Mouse (Mus musculus) E14TG2a.4 (cell line): ENCODE data around the gene Elp5.
"Not testable (repeated sequence)": the region's sequence is repeated elsewhere in the genome, so short reads cannot be mapped to it uniquely, and the experiment has no call there.

ENCODE experiments used
- H3K27me3 ChIP-seq: 2 replicates; pipeline ENCODE4 v1.6.1; 2014; ENCODE audit warnings: low read length, control low read depth; ENCODE audit not compliant: insufficient read depth
- H3K36me3 ChIP-seq: 2 replicates; pipeline ENCODE4 v1.6.1; 2014; ENCODE audit warnings: low read length, control low read depth; ENCODE audit not compliant: insufficient read depth
- H3K4me1 ChIP-seq: replicated peaks from 2 replicates; pipeline ENCODE4 v1.6.1; 2014; ENCODE audit warnings: low read depth, low read length, control low read depth
- H3K4me3 ChIP-seq: replicated peaks from 2 replicates; pipeline ENCODE4 v1.5.1; 2014; ENCODE audit warnings: mild to moderate bottlenecking, low read length
- H3K9me3 ChIP-seq: 2 replicates; pipeline ENCODE4 v1.6.1; 2014; ENCODE audit warnings: low read length, control low read depth
- CTCF ChIP-seq: conservative IDR thresholded peaks from 2 replicates; pipeline ENCODE4 v1.5.1; 2014; ENCODE audit warnings: low read length
- NANOG ChIP-seq: IDR thresholded peaks from 2 replicates; pipeline ENCODE4 v1.6.1; 2014; ENCODE audit warnings: borderline replicate concordance, low read length, mixed read lengths
- POU5F1 ChIP-seq: IDR thresholded peaks from 2 replicates; pipeline ENCODE4 v1.6.1; 2014; ENCODE audit warnings: low read length, borderline replicate concordance

Elp5 gene

DNA sequence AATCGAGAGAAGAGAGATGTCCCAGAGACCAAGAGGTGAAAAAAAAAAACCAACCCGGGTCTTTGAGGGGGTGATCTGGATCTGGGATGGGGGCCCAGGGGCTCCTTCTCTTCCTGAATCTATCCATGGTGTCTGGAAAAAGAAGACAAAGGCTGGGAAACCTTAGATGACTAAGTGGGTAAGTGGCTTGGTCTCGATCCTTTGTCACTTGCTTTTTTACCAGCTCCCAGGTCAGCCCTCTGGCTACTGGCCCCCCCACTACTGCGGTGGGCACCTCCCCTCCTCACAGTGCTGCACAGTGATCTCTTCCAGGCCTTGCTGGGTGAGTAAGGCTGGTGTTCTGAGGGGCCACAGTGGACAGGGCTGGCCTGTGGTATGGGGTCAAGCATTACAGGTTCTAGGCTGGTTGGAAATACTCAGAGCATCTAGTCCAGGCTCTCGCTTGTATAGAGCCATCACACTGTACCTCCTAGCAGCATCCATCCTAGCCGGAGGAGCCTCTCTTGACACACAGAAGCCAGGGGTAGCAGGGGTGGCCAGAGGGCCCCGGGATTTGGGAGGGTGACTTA, 35.0 kb upstream of the Elp5 start:
- peaks cover 9% of the 10 kb centered on the region for H3K27me3 ChIP-seq
- H3K4me1 ChIP-seq: peaks cover 66% of the 10 kb centered on the region
- H3K36me3 ChIP-seq: peaks cover 21% of the 10 kb centered on the region
- no peak overlapping the region for H3K4me3 ChIP-seq
- no peak for TF ChIP-seq POU5F1
- TF ChIP-seq NANOG: no peak
- no peak for TF ChIP-seq CTCF
- H3K9me3 ChIP-seq: no peaks in the 10 kb centered on the region

DNA sequence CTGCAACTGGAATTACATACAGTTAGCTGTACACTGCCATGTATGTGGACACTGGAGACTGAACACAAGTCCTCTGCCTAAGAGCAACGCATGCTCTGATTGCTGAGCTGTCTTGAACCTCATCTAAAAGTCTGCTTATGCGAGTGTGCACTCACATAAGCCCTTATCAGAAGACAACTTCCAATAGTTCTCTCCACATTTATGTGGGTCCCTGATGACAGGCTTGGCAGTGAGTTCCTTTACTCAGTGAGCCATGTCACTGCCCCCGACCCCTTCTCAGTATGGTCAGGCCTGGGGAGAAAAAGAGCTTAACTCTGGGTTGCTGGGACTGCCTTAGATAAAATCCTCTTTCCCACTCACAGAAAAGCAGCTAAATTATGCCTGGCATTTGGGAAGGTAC, 34.4 kb upstream of the Elp5 start, which contains the start of gene Dlg4:
Gene Dlg4, plus strand, starts transcription at position 274 of the 400 bp plus-strand sequence.
- peaks cover 72% of the 10 kb centered on the region for H3K4me1 ChIP-seq
- H3K9me3 ChIP-seq: no peaks in the 10 kb centered on the region
- no peak for TF ChIP-seq POU5F1
- no peak for TF ChIP-seq CTCF
- TF ChIP-seq NANOG: no peak
- peaks cover 27% of the 10 kb centered on the region for H3K36me3 ChIP-seq
- peaks cover 5% of the 10 kb centered on the region; the same call in 1 of the 2 replicates for H3K27me3 ChIP-seq
- no peak within 1 kb of the TSS for H3K4me3 ChIP-seq

- not testable (repeated sequence) for H3K9me3 ChIP-seq, H3K4me3 ChIP-seq, H3K27me3 ChIP-seq
- peaks cover 77% of the 10 kb centered on the region for H3K4me1 ChIP-seq
- peaks cover 32% of the 10 kb centered on the region for H3K36me3 ChIP-seq
Observed at GRCm38 (mm10) chr11:70016177-70016576, 33.9 kb upstream of the Elp5 start.

DNA sequence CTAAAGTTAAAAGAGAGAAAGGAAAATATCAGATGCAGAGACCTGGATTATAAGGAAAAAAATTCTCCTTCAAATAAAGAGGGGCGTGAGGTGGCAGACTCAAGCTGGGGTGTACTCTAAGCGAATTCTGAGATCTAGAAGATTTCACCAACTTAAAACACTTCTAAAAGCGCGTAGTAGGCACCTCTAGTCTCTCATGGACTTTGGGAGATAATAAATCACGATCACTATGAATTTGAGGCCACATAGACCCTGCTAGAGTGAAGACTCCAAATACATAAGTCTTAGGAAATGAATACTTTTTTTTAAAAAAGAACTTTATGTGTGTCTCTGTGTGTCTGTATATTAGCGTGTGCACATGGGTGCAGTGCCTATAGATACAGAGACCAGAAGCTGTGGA, 33.4 kb upstream of the Elp5 start:
- Histone ChIP-seq H3K4me1 (peaks cover 79% of the 10 kb centered on the region), H3K9me3 (no peaks in the 10 kb centered on the region), H3K27me3 (peaks cover 5% of the 10 kb centered on the region; the same call in 1 of the 2 replicates), H3K36me3 (peaks cover 37% of the 10 kb centered on the region), H3K4me3 (no peak overlapping the region)
- TF ChIP-seq NANOG: no peak
- TF ChIP-seq CTCF: no peak
- no peak for TF ChIP-seq POU5F1

DNA sequence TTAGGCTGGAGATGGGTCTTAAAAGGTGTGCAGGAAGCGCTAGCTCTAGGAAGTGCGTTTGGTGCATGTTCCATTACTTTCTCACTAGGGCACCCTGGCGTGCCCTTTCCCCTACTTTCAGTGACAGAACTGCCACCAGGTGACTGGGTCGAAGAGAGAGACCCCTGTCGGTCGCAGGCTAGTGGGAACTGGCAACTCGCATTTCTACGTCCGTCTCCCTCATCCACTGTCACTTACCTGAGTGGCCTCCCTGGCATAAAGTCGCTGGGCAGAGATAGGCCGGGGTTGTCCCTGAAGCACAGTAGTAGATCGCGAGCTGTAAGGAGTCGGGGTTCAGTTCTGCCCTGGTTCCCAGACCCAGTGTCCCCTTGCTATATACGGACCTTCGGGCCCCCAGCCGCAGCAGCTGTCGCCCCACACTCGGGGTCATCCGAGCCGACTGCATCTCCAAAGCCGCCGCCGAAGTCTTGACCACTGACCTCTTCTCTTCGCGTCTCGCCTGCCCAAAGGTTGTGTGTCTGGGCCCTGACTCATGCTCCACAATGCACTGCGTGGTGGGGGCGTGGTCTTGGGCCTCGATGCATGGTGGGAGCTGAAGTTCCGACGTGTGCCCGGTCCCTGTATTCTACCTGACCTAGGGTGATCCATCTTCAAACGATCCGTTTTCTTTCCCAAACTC, 32.7 kb upstream of the Elp5 start, which contains the start of gene Acadvl:
Gene Acadvl, minus strand, starts transcription at position 532 of the 679 bp plus-strand sequence.
- H3K27me3 ChIP-seq: peaks cover 5% of the 10 kb centered on the region; the same call in 1 of the 2 replicates
- no peak for TF ChIP-seq NANOG
- no peak for TF ChIP-seq POU5F1
- TF ChIP-seq CTCF: no peak
- H3K9me3 ChIP-seq: no peaks in the 10 kb centered on the region
- H3K4me1 ChIP-seq: peaks cover 79% of the 10 kb centered on the region
- peak within 1 kb of the TSS; percentile 82 for H3K4me3 ChIP-seq
- peaks cover 44% of the 10 kb centered on the region for H3K36me3 ChIP-seq

- Histone ChIP-seq H3K9me3 (no peaks in the 10 kb centered on the region), H3K4me1 (peaks cover 78% of the 10 kb centered on the region), H3K27me3 (peaks cover 5% of the 10 kb centered on the region; the same call in 1 of the 2 replicates), H3K36me3 (peaks cover 54% of the 10 kb centered on the region), H3K4me3 (no peak overlapping the region)
- TF ChIP-seq NANOG (no peak), POU5F1 (no peak), CTCF (no peak)
Observed at GRCm38 (mm10) chr11:70014051-70014450, 31.7 kb upstream of the Elp5 start.

DNA sequence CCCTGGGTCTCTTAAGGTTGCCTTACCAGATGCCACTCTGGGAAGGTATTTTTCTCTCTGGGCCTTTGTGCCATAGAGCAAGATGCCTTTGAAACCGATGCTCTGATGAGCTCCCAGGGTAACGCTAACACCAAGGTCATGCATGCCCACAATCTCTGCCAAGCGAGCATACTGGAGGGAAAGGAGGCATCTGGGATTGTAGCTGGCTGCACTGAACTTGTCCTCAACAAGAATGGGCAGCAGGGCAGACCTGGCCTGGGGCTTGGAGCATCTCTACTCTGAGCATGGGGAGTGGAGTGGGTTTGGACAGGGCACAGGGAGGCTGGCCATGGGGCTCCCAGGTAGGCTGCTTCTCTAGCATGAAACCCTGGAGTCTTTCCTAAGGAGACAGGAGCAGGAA, 31.1 kb upstream of the Elp5 start:
- peaks cover 78% of the 10 kb centered on the region for H3K4me1 ChIP-seq
- no peaks in the 10 kb centered on the region for H3K9me3 ChIP-seq
- peaks cover 60% of the 10 kb centered on the region for H3K36me3 ChIP-seq
- H3K4me3 ChIP-seq: no peak overlapping the region
- peaks cover 5% of the 10 kb centered on the region; the same call in 1 of the 2 replicates for H3K27me3 ChIP-seq
- TF ChIP-seq POU5F1: no peak

DNA sequence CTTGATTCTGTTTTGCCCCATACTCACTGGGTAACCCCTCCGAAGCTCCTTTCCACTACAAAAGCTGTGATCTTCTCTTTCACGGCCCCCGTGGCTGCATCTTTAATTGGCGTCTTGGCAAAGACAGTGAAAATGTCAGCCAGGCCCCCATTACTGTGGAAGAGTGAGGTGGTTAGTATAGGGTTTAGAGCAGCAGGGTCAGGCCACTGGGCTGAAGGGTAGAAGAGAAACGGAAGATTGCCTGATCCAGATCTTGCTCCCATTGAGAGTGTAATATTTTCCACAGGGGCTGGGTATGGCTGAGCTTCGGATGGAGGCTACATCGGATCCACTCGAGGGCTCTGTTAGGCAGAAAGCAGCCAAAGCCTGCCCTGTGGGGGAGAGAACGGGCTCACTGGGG, 30.6 kb upstream of the Elp5 start:
- peaks cover 65% of the 10 kb centered on the region for H3K36me3 ChIP-seq
- TF ChIP-seq CTCF (no peak), POU5F1 (no peak), NANOG (no peak)
- no peak overlapping the region for H3K4me3 ChIP-seq
- peaks cover 5% of the 10 kb centered on the region; the same call in 1 of the 2 replicates for H3K27me3 ChIP-seq
- H3K9me3 ChIP-seq: no peaks in the 10 kb centered on the region
- peaks cover 80% of the 10 kb centered on the region for H3K4me1 ChIP-seq

GRCm38 (mm10) chr11:70010961-70011360, 28.6 kb upstream of the Elp5 start:
- Histone ChIP-seq H3K4me3 (no peak overlapping the region), H3K36me3 (peaks cover 85% of the 10 kb centered on the region), H3K4me1 (peaks cover 93% of the 10 kb centered on the region), H3K9me3 (no peaks in the 10 kb centered on the region), H3K27me3 (no peaks in the 10 kb centered on the region)
- TF ChIP-seq NANOG (no peak), CTCF (no peak), POU5F1 (no peak)
